Mouse (Mus musculus) brain, adult 10 weeks (tissue): ENCODE data around the gene Slx. TPM values are rescaled to one million over a fixed set of nuclear protein-coding genes. Genes with fewer than 3 reads are reported as not detected.

Experiments
- polyA plus RNA-seq: library from polyadenylated mRNA; stranded (reverse); fragments of 350-450 nt; fragmentation: Illumina TruSeq; extraction: RNeasy Lipid Tissue Mini Kit (QIAGEN cat#74804); gene quantifications from one replicate; pipeline ENCODE4 v1.2.3, GENCODE M21; 2015; ENCODE audit warnings: low read depth, low replicate concordance

Gene Slx
- not detected for polyA plus RNA-seq

DNA sequence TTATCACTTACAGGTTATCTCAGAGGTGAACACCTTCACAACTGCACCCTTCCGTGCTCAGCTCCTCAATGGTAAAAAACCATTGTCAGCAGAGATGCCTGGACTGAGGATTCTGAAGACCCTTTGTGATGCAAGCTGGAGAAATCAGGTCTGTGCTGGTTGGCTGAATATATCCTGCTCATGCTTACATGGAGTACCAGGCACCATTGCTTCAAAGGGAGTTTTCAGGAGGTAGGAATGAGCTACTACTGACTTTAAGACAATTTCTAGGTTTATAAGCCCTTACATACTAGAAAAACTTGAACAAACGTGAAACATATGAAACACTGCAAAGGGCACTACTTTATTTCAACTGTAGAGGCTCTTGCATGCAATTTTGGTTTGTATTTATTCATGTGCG lies at the start of gene Slx:
Slx (minus strand) TSS at position 101 of the 400 bp plus-strand sequence.

Other genes with a start within 250 kb of the Slx start
- gene Gm2030, start 235.5 kb downstream of the Slx start, polyA plus RNA-seq, result not detected
- not detected for gene Gm14525, start 157.1 kb upstream of the Slx start, polyA plus RNA-seq